Mouse (Mus musculus) olfactory bulb, adult 2 months (tissue): ENCODE results near the gene Cdk4.

Experiments used
- CTCF ChIP-seq: fragments of 200-500 bp; IDR thresholded peaks from 2 replicates; pipeline ENCODE4 v1.5.1; 2012; ENCODE audit warnings: low read depth, mild to moderate bottlenecking, low read length, moderate library complexity; ENCODE audit not compliant: insufficient read depth
- POLR2A ChIP-seq: fragments of 200-500 bp; IDR thresholded peaks from 2 replicates; pipeline ENCODE4 v1.6.1; 2012; ENCODE audit warnings: mild to moderate bottlenecking, low read depth, low read length, moderate library complexity; ENCODE audit not compliant: insufficient read depth

- no peak for TF ChIP-seq POLR2A
- TF ChIP-seq CTCF: no peak
Measured at GRCm38 (mm10) chr10:127065981-127066380, 2.6 kb downstream of the Cdk4 start.
